Mouse (Mus musculus) lung, postnatal 0 days (tissue): ENCODE results near the gene Ms4a6c.
"Not testable (repeated sequence)": the region's sequence is repeated elsewhere in the genome, so short reads cannot be mapped to it uniquely, and the experiment has no call there.

Source experiments
- CTCF ChIP-seq: IDR thresholded peaks from 2 replicates; pipeline ENCODE4 v1.5.1; 2016; ENCODE audit warnings: antibody characterized with exemption, mild to moderate bottlenecking
- EP300 ChIP-seq: IDR thresholded peaks from 2 replicates; pipeline ENCODE4 v1.6.1; 2016; ENCODE audit warnings: antibody characterized with exemption, mild to moderate bottlenecking, control low read depth

- not testable (repeated sequence) for TF ChIP-seq CTCF, EP300
Measured at GRCm38 (mm10) chr19:11431209-11431608, 38.0 kb upstream of the Ms4a6c start.
